ENCODE assay signal across 11 mouse cellular contexts in the genomic region with DNA sequence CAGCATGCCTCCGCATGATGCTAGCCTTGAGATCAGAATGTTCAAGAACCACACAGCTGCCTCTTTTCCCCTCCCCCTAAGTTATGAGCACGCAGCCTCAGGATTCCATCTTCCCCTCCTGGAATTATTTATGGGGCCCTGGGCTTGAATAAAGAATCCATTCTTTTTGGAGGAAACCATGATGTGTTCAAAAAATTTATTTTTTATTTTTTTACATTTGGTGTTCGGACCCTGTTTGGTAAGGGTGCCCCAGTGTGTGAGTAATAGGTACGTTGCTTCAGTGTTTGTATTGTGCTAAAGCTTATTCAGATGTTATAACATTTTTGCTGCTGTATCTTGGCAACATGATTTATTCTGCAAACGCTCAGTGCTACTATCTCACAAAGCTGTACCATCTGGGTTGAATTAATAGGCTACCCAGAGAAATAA.
DNase-seq lines count a peak whose midpoint lies in the region; ATAC-seq lines count a peak whose summit lies in the region.
"Had no signal": no experiment of that assay in that cellular context is flagged by ENCODE, and none has a peak within 500 bp of the region (broad histone marks: within the 10 kb centered on the region; RNA-seq: fewer than 3 reads in every experiment).

No protein-coding gene starts in this region.

- H3K27ac ChIP-seq in heart, embryonic 13.5 days (replicated peaks), result no peak overlapping the region
- peak overlapping the region; percentile 67 for H3K27ac ChIP-seq in forebrain, embryonic 12.5 days
- H3K27ac ChIP-seq in limb, embryonic 11.5 days (replicated peaks; ENCODE audit: low read depth, low read length), result no peak overlapping the region
- peak overlapping the region; percentile 65 for H3K27ac ChIP-seq in neural tube, embryonic 15.5 days (replicated peaks)

- no peaks in the 10 kb centered on the region for H3K36me3 ChIP-seq in heart, embryonic 13.5 days
- no peaks in the 10 kb centered on the region for H3K36me3 ChIP-seq in forebrain, embryonic 12.5 days (replicated peaks)
- H3K36me3 ChIP-seq in limb, embryonic 11.5 days (ENCODE audit: control insufficient read depth, insufficient read depth, low read length), result no peaks in the 10 kb centered on the region
- no peaks in the 10 kb centered on the region for H3K36me3 ChIP-seq in neural tube, embryonic 15.5 days

- intact Hi-C loops in heart, postnatal 10 days (cut with DNase I), result no loop called here

- H3K27me3 ChIP-seq in heart, embryonic 13.5 days (replicated peaks), result no peaks in the 10 kb centered on the region
- no peaks in the 10 kb centered on the region for H3K27me3 ChIP-seq in forebrain, embryonic 12.5 days
- H3K27me3 ChIP-seq in limb, embryonic 11.5 days (ENCODE audit: control insufficient read depth, insufficient read depth, low read length), result no peaks in the 10 kb centered on the region
- no peaks in the 10 kb centered on the region for H3K27me3 ChIP-seq in neural tube, embryonic 15.5 days (replicated peaks)

- no peak overlapping the region for H3K9ac ChIP-seq in heart, embryonic 13.5 days
- no peak overlapping the region for H3K9ac ChIP-seq in forebrain, embryonic 12.5 days
- no peak overlapping the region for H3K9ac ChIP-seq in limb, embryonic 11.5 days (ENCODE audit: low read length)
- H3K9ac ChIP-seq in neural tube, embryonic 15.5 days (replicated peaks), result no peak overlapping the region

- 73% methylated on average over 5 of the region's 5 CpGs for WGBS in heart, embryonic 13.5 days
- WGBS in forebrain, embryonic 12.5 days, result 17% methylated on average over 5 of the region's 5 CpGs
- WGBS in limb, embryonic 11.5 days, result 43% methylated on average over 5 of the region's 5 CpGs
- WGBS in neural tube, embryonic 15.5 days, result 10% methylated on average over 5 of the region's 5 CpGs

- peaks cover 14% of the 10 kb centered on the region; the same call in 1 of the 2 replicates for H3K4me1 ChIP-seq in heart, embryonic 13.5 days
- H3K4me1 ChIP-seq in forebrain, embryonic 12.5 days, result peaks cover 56% of the 10 kb centered on the region
- H3K4me1 ChIP-seq in limb, embryonic 11.5 days (ENCODE audit: control insufficient read depth, insufficient read depth, low read length), result peaks cover 16% of the 10 kb centered on the region
- H3K4me1 ChIP-seq in neural tube, embryonic 15.5 days, result peaks cover 45% of the 10 kb centered on the region

- no peak for DNase-seq in heart, postnatal 10 days
- DNase-seq in limb, embryonic 11.5 days (ENCODE audit: low spot score), result peak; percentile 30
- no peak for DNase-seq in B cell, adult 2 months
- DNase-seq in frontal cortex, postnatal 25 days (ENCODE audit: low spot score in 2 of 2), result no peak
- no peak for DNase-seq in adrenal gland, postnatal 4 days (ENCODE audit: low spot score in 2 of 2)
- DNase-seq: gastrocnemius, postnatal 25 days; lung, adult 18-20 months had no signal

- ATAC-seq in heart, embryonic 13.5 days (ENCODE audit: extremely low read depth, insufficient number of reproducible peaks, low FRiP score, low TSS enrichment), result no peak
- peak; percentile 64 for ATAC-seq in forebrain, embryonic 12.5 days (ENCODE audit: low FRiP score)
- ATAC-seq in limb, embryonic 11.5 days (ENCODE audit: insufficient number of reproducible peaks, low FRiP score, low TSS enrichment, low read depth), result peak; percentile 55; the same call in 1 of the 2 replicates
- 0 out of 2 replicates have a peak, but pooled peaks have one; percentile 39 for ATAC-seq in neural tube, embryonic 15.5 days (ENCODE audit: low FRiP score)

- H3K4me2 ChIP-seq in heart, embryonic 13.5 days, result 0 out of 2 replicates have a peak overlapping the region, but pooled peaks have one; percentile 68
- peak overlapping the region; percentile 15; the same call in 1 of the 2 replicates for H3K4me2 ChIP-seq in forebrain, embryonic 12.5 days
- no peak overlapping the region for H3K4me2 ChIP-seq in limb, embryonic 11.5 days (ENCODE audit: low read depth, severe bottlenecking)
- peak overlapping the region; percentile 51; the same call in 1 of the 2 replicates for H3K4me2 ChIP-seq in neural tube, embryonic 15.5 days

- no peak overlapping the region for H3K4me3 ChIP-seq in heart, embryonic 13.5 days
- no peak overlapping the region for H3K4me3 ChIP-seq in forebrain, embryonic 12.5 days (replicated peaks)
- no peak overlapping the region for H3K4me3 ChIP-seq in limb, embryonic 11.5 days (ENCODE audit: low read depth, low read length)
- H3K4me3 ChIP-seq in neural tube, embryonic 15.5 days (replicated peaks), result no peak overlapping the region
- H3K4me3 ChIP-seq: myocyte had no signal

- no peaks in the 10 kb centered on the region for H3K9me3 ChIP-seq in heart, embryonic 13.5 days
- H3K9me3 ChIP-seq in forebrain, embryonic 12.5 days, result no peaks in the 10 kb centered on the region
- no peaks in the 10 kb centered on the region for H3K9me3 ChIP-seq in limb, embryonic 11.5 days (ENCODE audit: control insufficient read depth, low read length)
- H3K9me3 ChIP-seq in neural tube, embryonic 15.5 days (replicated peaks), result no peaks in the 10 kb centered on the region

Comparison
In these comparisons a context has a peak if more than half of its experiments do, and no peak if none do; other contexts are left out.
1. H3K27ac ChIP-seq: peak in forebrain, embryonic 12.5 days (single experiment) and neural tube, embryonic 15.5 days (single experiment); none in heart, embryonic 13.5 days (single experiment) and limb, embryonic 11.5 days (single experiment).